Mouse (Mus musculus): ENCODE measurements around the gene Polr2e. TPM values are rescaled to one million over a fixed set of nuclear protein-coding genes. Genes with fewer than 3 reads are reported as not detected.

The Polr2e gene
- polyA plus RNA-seq, 1 experiment from 2014 or later = 256 TPM

DNA sequence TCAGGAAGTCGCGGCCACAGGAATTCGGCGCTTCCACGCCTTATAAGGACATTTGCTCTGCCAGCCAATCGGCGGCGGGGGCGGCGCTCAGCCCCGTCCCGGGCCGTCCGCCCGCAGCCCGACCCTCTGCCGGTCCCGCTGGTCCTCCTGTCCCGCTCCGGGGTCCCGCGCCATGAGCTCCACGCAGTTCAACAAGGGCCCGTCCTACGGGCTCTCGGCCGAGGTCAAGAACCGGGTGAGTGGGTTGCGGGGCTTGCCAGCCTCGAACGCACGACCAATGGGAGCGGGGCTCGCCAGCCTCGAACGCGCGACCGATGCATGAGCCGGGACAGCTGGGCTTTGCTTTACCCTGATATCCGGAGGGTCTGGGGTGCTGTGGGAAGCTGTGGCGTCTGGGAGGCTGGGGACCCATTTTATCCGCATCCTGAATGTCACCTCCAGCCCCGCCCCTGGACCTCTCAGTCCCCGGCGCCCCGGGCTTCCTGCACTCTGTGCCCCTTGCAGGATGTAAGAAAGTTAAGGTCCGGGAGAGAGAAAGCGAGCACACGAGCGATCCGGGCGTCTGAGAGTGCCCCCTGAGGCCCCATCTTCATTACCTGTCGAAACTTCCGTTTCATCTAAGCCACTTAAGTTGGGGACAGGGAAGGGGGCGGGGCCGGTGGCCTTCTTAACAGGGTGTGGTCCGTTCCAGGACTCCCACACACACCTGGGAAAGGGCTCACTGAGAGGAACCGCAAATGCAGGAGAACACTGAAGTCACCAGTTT is 50.9 kb downstream of the Polr2e start, which contains the start of gene Cnn2:
Cnn2 (plus strand) TSS at position 79 of the 766 bp plus-strand sequence.
- ATAC-seq (replicated peaks; ENCODE audit: low FRiP score) = no peak
- H3K4me3 ChIP-seq (ENCODE audit: low read depth, low read length) = peak within 1 kb of the TSS; percentile 60
- peaks cover 40% of the 10 kb centered on the region for H3K4me1 ChIP-seq (replicated peaks; ENCODE audit: control insufficient read depth, insufficient read depth, low read length)
- H3K4me2 ChIP-seq = peak within 1 kb of the TSS; percentile 93
- H3K27me3 ChIP-seq (replicated peaks; ENCODE audit: control insufficient read depth, insufficient read depth, low read length) = peaks cover 8% of the 10 kb centered on the region
- under 1% methylated on average over 59 of the region's 59 CpGs for WGBS
- no peak for DNase-seq (ENCODE audit: low spot score)
- peak within 1 kb of the TSS; percentile 98 for H3K27ac ChIP-seq (ENCODE audit: low read depth, low read length)
- H3K9ac ChIP-seq (ENCODE audit: low read depth, low read length) = peak within 1 kb of the TSS; percentile 44
- peaks cover 3% of the 10 kb centered on the region for H3K9me3 ChIP-seq (ENCODE audit: control insufficient read depth, low read length)
- H3K36me3 ChIP-seq (ENCODE audit: control insufficient read depth, insufficient read depth, low read length) = peaks cover 22% of the 10 kb centered on the region

DNA sequence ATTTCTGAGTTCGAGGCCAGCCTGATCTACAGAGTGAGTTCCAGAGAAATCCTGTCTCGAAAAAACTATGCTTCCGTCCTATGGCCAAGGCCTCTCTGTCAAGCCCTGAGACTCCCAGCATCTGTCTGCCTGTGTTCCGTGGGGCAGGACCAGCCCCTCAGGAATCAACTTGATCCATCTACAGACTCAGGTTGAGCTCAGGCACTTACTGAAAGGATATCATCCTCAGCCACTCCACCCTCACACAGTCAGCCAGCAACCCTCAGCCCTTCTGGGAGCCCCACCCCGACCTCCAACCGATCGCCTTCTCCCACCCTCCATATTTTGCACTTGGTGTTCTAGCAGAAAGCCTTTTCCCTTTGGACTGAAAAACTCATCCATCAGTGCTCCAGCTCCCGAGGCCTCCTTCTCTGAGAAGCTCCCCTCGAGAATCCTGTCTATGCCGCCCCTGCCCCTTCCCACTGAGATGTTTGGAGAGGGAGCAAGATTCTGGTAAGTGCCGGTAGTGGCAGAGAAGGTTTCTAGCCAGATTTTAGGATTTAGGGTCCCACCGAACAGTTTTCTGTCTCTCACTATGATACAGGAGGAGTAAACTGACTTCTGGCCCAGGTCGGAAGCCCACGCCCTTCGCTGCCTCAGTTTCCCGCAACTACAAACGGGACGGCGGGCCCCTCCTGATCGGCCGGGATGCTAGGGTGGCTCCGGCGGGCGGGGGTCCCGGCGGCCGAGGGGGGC is 51.7 kb downstream of the Polr2e start:
- H3K27me3 ChIP-seq (replicated peaks; ENCODE audit: control insufficient read depth, insufficient read depth, low read length) = peaks cover 8% of the 10 kb centered on the region
- H3K36me3 ChIP-seq (ENCODE audit: control insufficient read depth, insufficient read depth, low read length) = peaks cover 16% of the 10 kb centered on the region
- WGBS = 12% methylated on average over 27 of the region's 27 CpGs
- H3K4me2 ChIP-seq = peak overlapping the region; percentile 93
- H3K4me1 ChIP-seq (replicated peaks; ENCODE audit: control insufficient read depth, insufficient read depth, low read length) = peaks cover 46% of the 10 kb centered on the region
- ATAC-seq (replicated peaks; ENCODE audit: low FRiP score) (no peak), DNase-seq (ENCODE audit: low spot score) (no peak)
- peak overlapping the region; percentile 68 for H3K27ac ChIP-seq (ENCODE audit: low read depth, low read length)
- H3K4me3 ChIP-seq (ENCODE audit: low read depth, low read length) = peak overlapping the region; percentile 60
- H3K9ac ChIP-seq (ENCODE audit: low read depth, low read length) = peak overlapping the region; percentile 44
- peaks cover 3% of the 10 kb centered on the region for H3K9me3 ChIP-seq (ENCODE audit: control insufficient read depth, low read length)

DNA sequence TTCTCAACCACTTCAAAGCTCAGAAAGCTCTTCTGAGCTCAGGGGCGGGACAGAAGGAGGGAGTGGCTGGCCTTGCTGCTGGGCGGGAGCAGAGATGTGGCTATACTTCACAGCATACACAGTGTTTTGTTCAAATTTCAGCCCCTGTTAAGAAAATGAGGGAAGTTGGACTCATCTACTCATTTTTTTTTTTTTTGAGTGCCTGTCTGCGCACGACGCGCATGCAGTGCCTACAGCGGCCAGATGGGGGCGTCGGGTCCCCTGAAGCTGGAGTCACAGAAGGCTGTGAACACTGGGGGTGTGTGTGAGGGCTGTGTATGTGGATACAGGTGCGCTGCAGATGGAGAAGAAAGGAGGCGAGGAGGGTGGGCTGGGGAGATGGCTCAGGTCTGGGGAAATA is 52.6 kb downstream of the Polr2e start:
- Histone ChIP-seq H3K4me3 (ENCODE audit: low read depth, low read length) (peak overlapping the region; percentile 1; the same call in 1 of the 2 replicates), H3K4me1 (replicated peaks; ENCODE audit: control insufficient read depth, insufficient read depth, low read length) (peaks cover 53% of the 10 kb centered on the region), H3K9me3 (ENCODE audit: control insufficient read depth, low read length) (peaks cover 3% of the 10 kb centered on the region), H3K36me3 (ENCODE audit: control insufficient read depth, insufficient read depth, low read length) (peaks cover 8% of the 10 kb centered on the region; the same call in 1 of the 2 replicates), H3K27ac (ENCODE audit: low read depth, low read length) (peak overlapping the region; percentile 98), H3K4me2 (peak overlapping the region; percentile 93), H3K9ac (ENCODE audit: low read depth, low read length) (peak overlapping the region; percentile 92; the same call in 1 of the 2 replicates), H3K27me3 (replicated peaks; ENCODE audit: control insufficient read depth, insufficient read depth, low read length) (peaks cover 8% of the 10 kb centered on the region)
- ATAC-seq (replicated peaks; ENCODE audit: low FRiP score) = no peak
- DNase-seq (ENCODE audit: low spot score) = peak; percentile 84
- 2% methylated on average over 11 of the region's 11 CpGs for WGBS

DNA sequence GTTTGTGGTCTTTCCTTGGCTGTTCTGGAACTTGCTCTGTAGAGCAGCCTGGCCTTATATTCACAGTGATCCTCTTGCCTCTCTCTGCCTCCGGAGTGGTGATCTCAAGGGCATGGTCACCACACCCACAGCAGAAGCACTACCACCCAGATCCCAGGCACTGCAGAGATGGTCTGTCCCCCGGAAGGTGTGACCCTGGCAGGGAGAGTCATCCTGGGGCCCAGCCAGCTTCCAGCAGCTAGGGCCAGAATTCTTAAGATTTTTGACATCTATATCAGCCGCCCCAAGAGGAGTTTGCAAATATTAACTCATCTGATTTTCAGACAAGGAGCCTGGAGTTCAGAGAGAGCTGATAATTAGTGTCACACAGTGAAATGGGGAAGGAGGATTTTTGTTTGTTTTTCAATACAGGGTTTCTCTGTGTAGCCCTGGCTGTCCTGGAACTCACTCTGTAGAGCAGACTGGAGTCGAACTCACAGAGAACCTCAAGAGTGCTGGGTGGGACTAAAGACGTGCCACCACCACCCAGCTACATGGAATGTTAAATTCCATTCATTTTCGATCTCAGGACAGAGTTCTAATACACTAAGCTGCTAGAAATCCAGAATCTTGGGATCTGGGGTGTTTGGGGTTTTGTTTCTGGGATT is 53.2 kb downstream of the Polr2e start:
- 30% methylated on average over 6 of the region's 6 CpGs for WGBS
- no peak for DNase-seq (ENCODE audit: low spot score)
- no peaks in the 10 kb centered on the region for H3K9me3 ChIP-seq (ENCODE audit: control insufficient read depth, low read length)
- H3K27ac ChIP-seq (ENCODE audit: low read depth, low read length) = peak overlapping the region; percentile 98
- H3K9ac ChIP-seq (ENCODE audit: low read depth, low read length) = peak overlapping the region; percentile 92
- peaks cover 59% of the 10 kb centered on the region for H3K4me1 ChIP-seq (replicated peaks; ENCODE audit: control insufficient read depth, insufficient read depth, low read length)
- ATAC-seq (replicated peaks; ENCODE audit: low FRiP score) = no peak
- H3K36me3 ChIP-seq (ENCODE audit: control insufficient read depth, insufficient read depth, low read length) = peaks cover 3% of the 10 kb centered on the region; the same call in 1 of the 2 replicates
- H3K4me3 ChIP-seq (ENCODE audit: low read depth, low read length) = peak overlapping the region; percentile 92
- H3K4me2 ChIP-seq = peak overlapping the region; percentile 93
- peaks cover 8% of the 10 kb centered on the region for H3K27me3 ChIP-seq (replicated peaks; ENCODE audit: control insufficient read depth, insufficient read depth, low read length)

Other genes with a start within 250 kb of the Polr2e start
- gene Prss57, start 248.8 kb downstream of the Polr2e start, polyA plus RNA-seq (2014; fragmentation: Nextera tagmentation; extraction: Ambion mirVana) = 1.5 and 1.7 TPM in 2 replicates
- gene Palm, start 246.2 kb downstream of the Polr2e start, polyA plus RNA-seq (2014; fragmentation: Nextera tagmentation; extraction: Ambion mirVana) = 27.6 and 28.6 TPM in 2 replicates
- gene Misp, start 218.8 kb downstream of the Polr2e start, polyA plus RNA-seq (2014; fragmentation: Nextera tagmentation; extraction: Ambion mirVana) = 0.69 and 1.5 TPM in 2 replicates
- gene Ptbp1, start 185.4 kb downstream of the Polr2e start, polyA plus RNA-seq (2014; fragmentation: Nextera tagmentation; extraction: Ambion mirVana) = 329 and 336 TPM in 2 replicates
- 50.9 and 52.4 TPM in 2 replicates for gene Prtn3, start 165.3 kb downstream of the Polr2e start, polyA plus RNA-seq (2014; fragmentation: Nextera tagmentation; extraction: Ambion mirVana)
- gene Plppr3, start 165.2 kb downstream of the Polr2e start, polyA plus RNA-seq (2014; fragmentation: Nextera tagmentation; extraction: Ambion mirVana) = 17.6 and 20.9 TPM in 2 replicates
- gene Elane, start 153.5 kb downstream of the Polr2e start, polyA plus RNA-seq (2014; fragmentation: Nextera tagmentation; extraction: Ambion mirVana) = 11.1 and 11.8 TPM in 2 replicates
- not detected in 2 replicates for gene Cfd, start 148.9 kb downstream of the Polr2e start, polyA plus RNA-seq (2014; fragmentation: Nextera tagmentation; extraction: Ambion mirVana)
- 32.6 and 37.4 TPM in 2 replicates for gene Med16, start 130.9 kb downstream of the Polr2e start, polyA plus RNA-seq (2014; fragmentation: Nextera tagmentation; extraction: Ambion mirVana)
- 7.4 TPM in 1 of 2 replicates, not detected in the other for gene Gm26602, start 128.9 kb downstream of the Polr2e start, polyA plus RNA-seq (2014; fragmentation: Nextera tagmentation; extraction: Ambion mirVana)
- gene Kiss1r, start 122.8 kb downstream of the Polr2e start, polyA plus RNA-seq (2014; fragmentation: Nextera tagmentation; extraction: Ambion mirVana) = 0.66 and 0.75 TPM in 2 replicates
- 99.4 and 104 TPM in 2 replicates for gene R3hdm4, start 118.6 kb downstream of the Polr2e start, polyA plus RNA-seq (2014; fragmentation: Nextera tagmentation; extraction: Ambion mirVana)
- gene Arid3a, start 112.8 kb downstream of the Polr2e start, polyA plus RNA-seq (2014; fragmentation: Nextera tagmentation; extraction: Ambion mirVana) = 10.8 and 12.4 TPM in 2 replicates
- gene Wdr18, start 79.6 kb downstream of the Polr2e start, polyA plus RNA-seq (2014; fragmentation: Nextera tagmentation; extraction: Ambion mirVana) = 164 and 171 TPM in 2 replicates
- 0.10 and 0.14 TPM in 2 replicates for gene Grin3b, start 69.1 kb downstream of the Polr2e start, polyA plus RNA-seq (2014; fragmentation: Nextera tagmentation; extraction: Ambion mirVana)
- gene Tmem259, start 55.5 kb downstream of the Polr2e start, polyA plus RNA-seq (2014; fragmentation: Nextera tagmentation; extraction: Ambion mirVana) = 14.9 and 20.2 TPM in 2 replicates
- gene Cnn2, start 51.2 kb downstream of the Polr2e start, polyA plus RNA-seq (2014; fragmentation: Nextera tagmentation; extraction: Ambion mirVana) = 115 and 124 TPM in 2 replicates
- 7.7 and 8.6 TPM in 2 replicates for gene Abca7, start 43.3 kb downstream of the Polr2e start, polyA plus RNA-seq (2014; fragmentation: Nextera tagmentation; extraction: Ambion mirVana)
- gene Arhgap45, start 23.1 kb downstream of the Polr2e start, polyA plus RNA-seq (2014; fragmentation: Nextera tagmentation; extraction: Ambion mirVana) = 29.0 and 29.4 TPM in 2 replicates
- gene Gpx4, start 7.4 kb upstream of the Polr2e start, polyA plus RNA-seq (2014; fragmentation: Nextera tagmentation; extraction: Ambion mirVana) = 761 and 762 TPM in 2 replicates
- 17.7 and 19.2 TPM in 2 replicates for gene Sbno2, start 65.8 kb upstream of the Polr2e start, polyA plus RNA-seq (2014; fragmentation: Nextera tagmentation; extraction: Ambion mirVana)
- gene Stk11, start 76.0 kb upstream of the Polr2e start, polyA plus RNA-seq (2014; fragmentation: Nextera tagmentation; extraction: Ambion mirVana) = 25.1 and 33.5 TPM in 2 replicates
- 482 and 514 TPM in 2 replicates for gene Atp5d, start 98.8 kb upstream of the Polr2e start, polyA plus RNA-seq (2014; fragmentation: Nextera tagmentation; extraction: Ambion mirVana)
- 2.8 and 3.1 TPM in 2 replicates for gene Cbarp, start 101.0 kb upstream of the Polr2e start, polyA plus RNA-seq (2014; fragmentation: Nextera tagmentation; extraction: Ambion mirVana)
- 19.2 and 20.1 TPM in 2 replicates for gene Midn, start 108.5 kb upstream of the Polr2e start, polyA plus RNA-seq (2014; fragmentation: Nextera tagmentation; extraction: Ambion mirVana)
- 22.5 and 25.1 TPM in 2 replicates for gene Cirbp, start 126.2 kb upstream of the Polr2e start, polyA plus RNA-seq (2014; fragmentation: Nextera tagmentation; extraction: Ambion mirVana)
- gene 1600002K03Rik, start 133.1 kb upstream of the Polr2e start, polyA plus RNA-seq (2014; fragmentation: Nextera tagmentation; extraction: Ambion mirVana) = 21.8 and 27.4 TPM in 2 replicates
- 9.4 and 10.7 TPM in 2 replicates for gene Efna2, start 139.7 kb upstream of the Polr2e start, polyA plus RNA-seq (2014; fragmentation: Nextera tagmentation; extraction: Ambion mirVana)
- gene Mum1, start 186.6 kb upstream of the Polr2e start, polyA plus RNA-seq (2014; fragmentation: Nextera tagmentation; extraction: Ambion mirVana) = 67.7 and 71.0 TPM in 2 replicates
- 401 and 427 TPM in 2 replicates for gene Ndufs7, start 209.3 kb upstream of the Polr2e start, polyA plus RNA-seq (2014; fragmentation: Nextera tagmentation; extraction: Ambion mirVana)
- 49.0 and 49.7 TPM in 2 replicates for gene Gamt, start 221.2 kb upstream of the Polr2e start, polyA plus RNA-seq (2014; fragmentation: Nextera tagmentation; extraction: Ambion mirVana)
- gene Dazap1, start 221.7 kb upstream of the Polr2e start, polyA plus RNA-seq (2014; fragmentation: Nextera tagmentation; extraction: Ambion mirVana) = 49.2 and 55.0 TPM in 2 replicates

All from liver, embryonic 11.5 days (tissue).